Mouse (Mus musculus) kidney, postnatal 36 days (tissue): ENCODE measurements around the gene Rbmxl2.
A peak's percentile ranks its signal among the peaks of the same experiment; 100 is the strongest.

Source experiments
- DNase-seq, 2 experiments: peaks; one replicate each; pipeline ENCODE4 v3.0.0; 2021 to 2022; ENCODE audit warnings: mixed read lengths in 2 of 2

Gene Rbmxl2

GRCm38 (mm10) chr7:107209204-107209860, at the start of gene Rbmxl2:
Rbmxl2 (plus strand) TSS chr7:107209445.
- no peak for DNase-seq

GRCm38 (mm10) chr7:107166690-107167089, 42.6 kb upstream of the Rbmxl2 start, which contains the start of gene Nlrp14:
Nlrp14 (plus strand) TSS chr7:107166990.
- no peak for DNase-seq

- DNase-seq, result peak in 1 of 2 experiments; percentile 1
These were observed 28.8 kb upstream of the Rbmxl2 start for GRCm38 (mm10) chr7:107180406-107180805.

GRCm38 (mm10) chr7:107201817-107202216, 7.4 kb upstream of the Rbmxl2 start:
- DNase-seq, result peak in 1 of 2 experiments; percentile 24

- no peak for DNase-seq
These were observed 1.4 kb upstream of the Rbmxl2 start for GRCm38 (mm10) chr7:107207843-107208242.

GRCm38 (mm10) chr7:107210126-107210576, 906 bp downstream of the Rbmxl2 start:
- DNase-seq, result peak; percentile 4 to 43

- DNase-seq, result peak; percentile 15 to 30
These were observed 6.5 kb downstream of the Rbmxl2 start for GRCm38 (mm10) chr7:107215723-107216122.

- DNase-seq, result no peak
These were observed 7.6 kb downstream of the Rbmxl2 start for GRCm38 (mm10) chr7:107216845-107217244.

- no peak for DNase-seq
These were observed 27.6 kb downstream of the Rbmxl2 start for GRCm38 (mm10) chr7:107236854-107237253.

- DNase-seq, result no peak
These were observed 28.3 kb downstream of the Rbmxl2 start for GRCm38 (mm10) chr7:107237498-107237897.

GRCm38 (mm10) chr7:107241371-107241883, 32.2 kb downstream of the Rbmxl2 start:
- DNase-seq, result no peak

GRCm38 (mm10) chr7:107250211-107250985, 41.2 kb downstream of the Rbmxl2 start:
- DNase-seq, result no peak

GRCm38 (mm10) chr7:107253355-107253754, 44.1 kb downstream of the Rbmxl2 start:
- DNase-seq, result no peak

GRCm38 (mm10) chr7:107259936-107260335, 50.7 kb downstream of the Rbmxl2 start:
- DNase-seq, result peak in 1 of 2 experiments; percentile 18
